Mouse (Mus musculus): ENCODE measurements at regions not wholly inside any gene's neighbourhood (a gene's known extent, or its start where the extent isn't known, plus 50 kb on each side); places are given as distances from the start of the nearest gene placed in this dataset.

DNA sequence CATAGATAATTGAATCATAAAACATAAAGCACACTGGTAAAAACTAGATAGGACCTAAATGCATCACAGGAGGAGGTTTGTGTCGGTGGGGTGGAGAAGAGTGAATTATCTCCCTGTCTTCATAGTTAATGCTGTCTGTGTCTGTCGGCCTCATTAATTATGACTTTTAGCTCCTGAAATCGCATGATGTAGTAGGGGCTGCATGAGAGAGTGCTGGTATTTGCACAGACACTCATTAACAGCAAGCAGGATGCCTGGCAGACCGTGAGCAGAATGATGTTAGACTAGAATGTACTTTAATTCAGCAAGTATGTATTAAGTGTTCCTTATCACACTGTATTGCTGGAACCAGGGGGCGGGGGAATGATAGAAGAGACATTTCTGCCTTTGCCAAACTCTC is 503.3 kb upstream of the Klf4 start:
- DNase-seq, result no peak

DNA sequence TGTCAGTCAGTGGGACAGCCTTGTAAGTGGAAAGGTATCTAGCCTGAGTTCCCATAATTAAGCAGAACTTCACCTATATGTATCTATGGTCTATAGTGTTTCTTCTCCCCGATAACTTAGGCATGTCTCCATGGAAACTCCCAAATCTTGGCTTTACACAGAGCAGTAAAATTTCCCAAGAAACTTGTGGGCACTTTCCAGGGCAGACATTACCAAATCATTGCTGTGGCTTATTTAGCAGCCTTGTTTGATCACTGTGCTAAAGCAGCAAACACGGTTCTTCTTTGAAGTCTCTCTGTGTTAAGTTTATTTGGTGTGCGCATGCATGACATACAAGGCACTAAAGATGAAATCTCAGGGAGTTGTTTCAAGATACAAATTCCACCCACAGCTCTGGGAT is 496.2 kb upstream of the Klf4 start:
- no peak for DNase-seq

- no peak for DNase-seq
These were observed 495.0 kb upstream of the Klf4 start for GRCm38 (mm10) chr4:56027258-56027657.

GRCm38 (mm10) chr4:56024478-56024877 is 492.2 kb upstream of the Klf4 start:
- no peak for DNase-seq

DNA sequence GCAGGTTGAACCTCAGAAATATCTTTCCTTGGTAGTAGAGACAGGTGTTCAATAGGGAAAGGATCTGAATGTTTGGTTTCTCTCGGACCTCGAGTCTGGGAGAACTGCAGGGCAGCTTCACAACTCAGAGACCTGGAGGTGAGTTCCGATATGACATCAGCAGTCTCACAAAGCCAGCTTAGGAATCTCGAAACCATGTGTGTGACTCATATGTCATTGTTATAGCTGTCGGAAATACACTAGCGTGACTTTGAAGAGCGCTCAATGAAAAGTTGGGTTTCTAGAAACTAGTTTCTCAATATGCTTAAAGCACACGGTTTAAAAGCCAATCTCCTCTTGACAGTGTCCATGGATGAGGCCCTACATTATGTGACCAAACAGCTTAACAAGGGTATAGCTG is 485.9 kb upstream of the Klf4 start:
- no peak for DNase-seq

DNA sequence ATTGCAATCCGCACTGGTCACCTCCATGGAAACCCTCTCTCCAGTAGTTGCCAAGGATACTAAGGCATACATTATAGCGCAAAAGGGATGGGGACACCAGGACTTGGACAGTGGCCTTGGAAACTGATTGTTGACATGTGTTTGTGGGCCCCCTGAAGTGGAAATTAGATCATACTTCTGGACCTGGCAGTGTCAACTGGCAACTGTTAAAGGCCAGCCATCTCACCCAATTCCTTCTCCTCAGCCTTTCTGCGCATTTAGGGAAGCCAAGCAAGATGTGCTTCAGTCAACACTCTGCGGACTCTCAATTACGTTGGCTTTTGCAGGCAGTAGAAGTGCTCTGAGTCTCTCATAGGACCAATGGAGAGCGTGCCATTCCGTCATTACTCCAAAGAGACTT is 483.2 kb upstream of the Klf4 start:
- no peak for DNase-seq

- no peak for DNase-seq
These were observed 476.0 kb upstream of the Klf4 start for GRCm38 (mm10) chr4:56008287-56008686.

DNA sequence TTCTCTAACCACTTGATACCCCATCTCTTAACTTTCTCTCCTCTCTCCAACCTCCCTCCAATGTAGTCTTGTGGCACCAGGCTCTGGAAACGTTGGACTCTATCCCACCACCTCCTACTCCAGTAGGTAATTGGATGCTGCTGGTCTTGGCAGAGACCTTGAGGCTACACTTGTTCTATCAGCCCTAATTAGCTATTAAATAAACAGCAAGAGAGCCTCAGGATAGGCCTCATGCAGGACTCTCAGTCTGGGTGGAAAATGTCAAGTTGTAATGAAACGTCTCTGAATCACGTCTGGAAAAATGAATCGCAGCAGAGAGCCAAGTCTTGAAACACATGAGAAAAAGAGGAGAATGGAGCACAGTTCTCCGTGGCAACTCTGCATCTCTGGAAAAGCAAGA is 472.0 kb upstream of the Klf4 start:
- no peak for DNase-seq

GRCm38 (mm10) chr4:56001312-56001731 is 469.1 kb upstream of the Klf4 start:
- no peak for DNase-seq

DNA sequence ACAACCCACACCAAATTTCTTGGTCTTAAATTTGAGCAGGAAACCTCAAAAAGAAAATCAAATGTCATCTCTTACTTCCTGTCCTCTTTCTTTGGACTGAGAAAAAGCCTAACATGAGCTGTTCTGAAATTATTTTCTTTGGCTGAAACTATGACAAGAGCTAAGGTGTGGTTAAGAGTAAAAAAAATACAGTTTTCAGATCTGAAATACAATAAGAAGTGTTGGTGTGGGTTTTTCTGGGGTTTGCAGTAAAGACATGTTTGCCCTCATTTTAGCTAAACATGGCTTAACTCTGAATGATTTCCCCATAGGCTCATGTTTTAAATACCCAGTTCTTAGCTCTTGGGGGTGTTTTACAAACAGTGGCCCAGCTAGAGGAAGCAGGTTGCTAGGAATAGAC is 451.8 kb upstream of the Klf4 start:
- DNase-seq, result no peak

- no peak for DNase-seq
These were observed 446.3 kb upstream of the Klf4 start for GRCm38 (mm10) chr4:55978539-55978938.

GRCm38 (mm10) chr4:55976265-55976664 is 444.0 kb upstream of the Klf4 start:
- DNase-seq, result no peak

DNA sequence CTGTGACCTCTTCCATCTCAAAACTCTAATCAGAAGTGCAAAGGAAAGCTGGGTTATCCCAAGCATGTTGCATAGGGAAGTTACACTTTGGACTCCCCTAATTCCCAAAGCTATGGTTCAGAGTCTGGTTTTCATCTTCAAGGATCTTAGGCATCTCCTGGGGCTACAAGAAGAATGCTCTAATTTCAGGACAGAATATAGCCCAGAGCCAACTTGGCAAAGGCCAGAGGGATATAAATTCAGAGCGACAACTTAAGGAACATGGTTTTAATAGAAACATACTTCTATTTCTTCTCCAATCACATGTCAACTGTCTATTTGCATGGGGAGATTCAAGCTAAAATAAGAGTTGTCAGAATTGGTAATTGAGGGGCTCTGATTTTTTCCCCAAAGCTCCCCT is 441.4 kb upstream of the Klf4 start:
- DNase-seq, result no peak

DNA sequence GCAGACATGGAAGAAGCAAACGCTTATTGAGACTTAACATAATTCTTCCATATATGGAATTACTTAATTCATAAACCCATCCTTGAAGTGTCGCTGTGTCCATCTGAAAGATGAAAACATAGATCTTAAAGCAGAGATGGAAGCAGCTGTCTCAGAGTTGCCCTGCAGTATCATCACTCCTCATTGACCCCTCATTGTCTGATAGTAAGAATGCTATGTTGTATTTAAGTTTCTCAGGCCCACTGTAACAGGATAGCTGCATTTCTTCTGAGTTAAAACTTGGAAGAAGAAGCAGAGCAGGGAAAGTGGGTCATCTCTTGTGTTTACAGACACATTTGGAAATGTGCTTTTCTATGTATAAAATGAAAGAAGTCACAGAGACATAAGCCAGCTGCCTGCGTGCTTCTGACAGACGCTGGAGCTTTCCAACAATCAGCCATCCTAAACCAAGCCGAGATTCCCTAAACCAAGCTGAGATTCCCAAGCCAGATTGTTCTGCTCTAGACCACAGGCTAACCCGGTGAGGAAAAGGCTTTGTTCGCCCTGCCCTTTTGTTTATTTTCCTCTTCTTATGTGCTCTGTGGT is 440.1 kb upstream of the Klf4 start:
- no peak for DNase-seq

GRCm38 (mm10) chr4:55960063-55960462 is 427.8 kb upstream of the Klf4 start:
- no peak for DNase-seq

DNA sequence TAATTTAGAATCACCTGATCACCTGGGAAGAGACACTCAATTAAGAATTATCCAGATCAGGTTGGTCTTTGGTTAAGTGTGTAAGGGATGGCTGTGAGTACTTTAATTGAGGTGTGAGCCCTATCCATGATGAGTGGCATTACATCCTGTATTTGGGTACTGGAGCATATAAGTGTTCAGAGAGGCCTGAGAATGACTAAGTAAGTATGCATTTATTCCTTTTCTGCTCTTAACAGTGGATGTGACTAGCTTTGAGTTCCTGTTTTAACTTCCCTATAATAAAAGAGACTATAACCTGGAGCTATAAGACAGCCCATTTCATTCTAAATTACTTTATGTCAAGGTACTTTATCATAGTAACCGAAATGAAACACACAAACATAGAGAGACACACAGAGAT is 421.4 kb upstream of the Klf4 start:
- no peak for DNase-seq

- no peak for DNase-seq
These were observed 420.0 kb upstream of the Klf4 start for GRCm38 (mm10) chr4:55952220-55952619.

GRCm38 (mm10) chr4:55941423-55941822 is 409.2 kb upstream of the Klf4 start:
- DNase-seq, result no peak

DNA sequence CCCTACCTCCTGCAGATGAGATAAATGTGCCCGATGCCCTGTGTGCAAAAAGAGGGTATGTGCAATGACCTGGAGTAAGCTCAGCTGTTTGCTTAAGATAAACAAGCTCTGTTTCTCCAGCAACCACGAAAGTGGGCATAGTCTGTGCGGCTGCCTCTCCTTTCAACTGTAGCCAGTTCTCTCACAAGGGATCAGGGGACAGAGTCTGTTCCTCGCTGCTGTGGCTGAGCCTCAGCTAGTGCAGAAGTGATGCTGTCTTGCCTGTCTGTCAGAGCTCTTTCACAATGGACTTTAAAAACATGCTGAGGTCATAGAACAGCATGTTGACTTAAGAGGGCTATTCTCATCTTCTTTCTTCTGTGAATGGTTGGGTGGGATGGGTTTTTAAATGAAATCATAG is 406.1 kb upstream of the Klf4 start:
- DNase-seq, result no peak

- DNase-seq, result no peak
These were observed 405.6 kb upstream of the Klf4 start for GRCm38 (mm10) chr4:55937833-55938232.

DNA sequence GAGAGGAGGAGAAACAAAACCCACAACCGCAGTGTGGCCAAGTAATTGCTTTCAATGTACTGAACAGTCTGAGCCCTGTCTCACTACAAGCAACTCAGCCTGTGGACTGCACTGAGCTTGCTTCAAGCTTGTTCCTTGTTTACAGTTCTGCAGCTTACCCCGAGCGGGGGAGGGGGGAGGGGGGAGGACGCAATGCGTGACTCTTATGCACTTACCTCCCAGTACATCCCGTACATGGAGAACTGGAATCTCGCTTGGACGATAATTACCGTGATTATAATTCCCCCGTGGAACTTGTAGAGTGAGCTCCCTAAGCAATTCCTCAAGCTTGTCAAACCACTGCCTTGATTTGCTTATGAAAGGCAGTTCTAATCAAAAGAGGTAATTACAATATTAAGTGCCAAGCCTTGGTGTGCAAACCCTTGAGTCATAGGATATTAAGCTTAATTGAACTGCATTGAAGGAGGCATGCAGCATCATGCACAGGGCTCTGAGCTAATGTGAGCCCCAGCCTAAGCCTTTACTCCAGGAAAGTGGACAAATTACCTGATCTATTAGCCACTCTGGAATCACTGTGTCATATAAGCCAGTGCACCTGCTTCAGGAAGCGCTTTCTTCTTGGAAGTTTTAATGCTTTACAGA is 397.0 kb upstream of the Klf4 start:
- DNase-seq, result no peak

GRCm38 (mm10) chr4:55928670-55929069 is 396.4 kb upstream of the Klf4 start:
- no peak for DNase-seq

GRCm38 (mm10) chr4:55928196-55928595 is 395.9 kb upstream of the Klf4 start:
- no peak for DNase-seq

DNA sequence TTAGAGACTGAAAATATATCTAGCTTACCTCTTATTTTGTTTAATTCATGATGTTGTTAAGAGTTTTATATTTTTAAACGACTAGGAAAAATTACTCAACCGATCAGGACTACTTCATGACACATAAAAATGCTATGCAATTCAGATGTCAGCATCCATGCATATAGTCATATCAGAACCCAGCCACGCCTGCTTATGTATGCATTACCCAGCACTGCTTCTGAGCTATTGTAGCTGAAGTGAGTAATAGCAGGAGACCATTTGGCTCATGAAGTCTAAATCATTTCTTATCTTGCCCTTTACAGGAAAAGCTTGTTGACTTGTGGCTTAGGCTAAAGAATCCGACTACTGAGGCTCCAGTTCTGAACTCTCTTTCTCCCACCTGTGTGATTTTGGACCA is 395.1 kb upstream of the Klf4 start:
- no peak for DNase-seq

GRCm38 (mm10) chr4:55924974-55925373 is 392.7 kb upstream of the Klf4 start:
- no peak for DNase-seq

All from kidney, adult 11 months (tissue).